Mouse (Mus musculus): Measurements from ENCODE around the gene Pnkd. TPM values are rescaled to one million over a fixed set of nuclear protein-coding genes. Genes with fewer than 3 reads are reported as not detected.

Gene Pnkd
- polyA plus RNA-seq, 1 experiment from 2014 or later = 104 TPM

DNA sequence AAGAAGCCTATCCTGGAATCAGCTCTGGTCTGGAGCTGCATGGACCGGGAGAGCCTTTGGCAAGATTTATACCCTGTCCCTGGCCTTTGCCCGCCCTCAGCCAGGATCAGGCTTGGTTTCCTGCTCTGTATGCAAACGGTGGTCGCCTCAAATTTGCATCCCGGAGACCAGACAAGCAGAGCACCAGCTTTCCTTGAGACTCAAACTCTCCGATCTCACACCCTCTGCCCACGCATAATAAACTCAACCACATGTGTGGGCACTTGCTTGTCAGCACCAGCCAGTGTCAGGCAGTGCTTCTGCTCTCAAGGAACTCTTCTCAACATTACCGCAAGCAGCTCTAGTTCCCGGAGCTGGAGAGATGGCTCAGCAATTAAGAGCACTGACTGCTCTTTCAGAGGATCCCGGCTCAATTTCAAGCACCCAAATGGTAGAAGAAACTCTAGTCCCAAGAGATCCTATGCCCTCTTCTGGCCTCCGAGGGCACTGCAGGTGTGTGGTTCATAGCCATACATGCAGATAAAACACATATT is 113.3 kb downstream of the Pnkd start:
- ATAC-seq (ENCODE audit: insufficient read depth, low FRiP score, low TSS enrichment) = peak; percentile 57
- no peaks in the 10 kb centered on the region for H3K9me3 ChIP-seq (ENCODE audit: control insufficient read depth, low read length)
- DNase-seq (ENCODE audit: low spot score) = peak; percentile 73
- peak overlapping the region; percentile 42 for H3K4me3 ChIP-seq (ENCODE audit: low read depth, low read length)
- H3K4me2 ChIP-seq (ENCODE audit: low read depth) = peak overlapping the region; percentile 70
- no peaks in the 10 kb centered on the region for H3K27me3 ChIP-seq (ENCODE audit: control insufficient read depth, insufficient read depth, low read length)
- peak overlapping the region; percentile 64 for H3K27ac ChIP-seq (ENCODE audit: low read depth, low read length)
- WGBS = 3% methylated on average over 11 of the region's 11 CpGs
- peak overlapping the region; percentile 50 for H3K9ac ChIP-seq (ENCODE audit: low read length)
- peaks cover 7% of the 10 kb centered on the region; the same call in 1 of the 2 replicates for H3K36me3 ChIP-seq (ENCODE audit: control insufficient read depth, insufficient read depth, low read length)
- peaks cover under 1% of the 10 kb centered on the region for H3K4me1 ChIP-seq (ENCODE audit: control insufficient read depth, insufficient read depth, low read length)

DNA sequence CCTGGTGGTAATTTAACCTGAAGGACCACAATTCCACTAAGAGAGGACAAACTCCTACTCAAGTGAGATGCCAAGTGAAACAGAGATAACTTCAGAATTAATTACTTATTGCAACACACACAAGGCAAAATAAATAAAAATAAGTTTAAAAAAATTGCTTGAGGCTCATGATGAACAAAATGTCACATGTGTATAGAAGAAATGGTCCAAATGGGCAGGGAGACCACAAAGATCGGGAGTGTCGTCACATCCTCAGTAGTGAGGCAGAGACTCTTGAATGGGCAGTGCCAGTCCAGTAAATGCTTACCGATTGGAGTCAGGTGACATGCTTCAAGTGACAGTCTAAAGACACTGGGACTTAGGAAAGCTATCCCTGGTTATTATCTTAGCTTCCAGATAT is 115.8 kb downstream of the Pnkd start:
- Histone ChIP-seq H3K27me3 (ENCODE audit: control insufficient read depth, insufficient read depth, low read length) (no peaks in the 10 kb centered on the region), H3K4me2 (ENCODE audit: low read depth) (no peak overlapping the region), H3K36me3 (ENCODE audit: control insufficient read depth, insufficient read depth, low read length) (no peaks in the 10 kb centered on the region), H3K4me3 (ENCODE audit: low read depth, low read length) (no peak overlapping the region), H3K4me1 (ENCODE audit: control insufficient read depth, insufficient read depth, low read length) (no peaks in the 10 kb centered on the region), H3K9me3 (ENCODE audit: control insufficient read depth, low read length) (no peaks in the 10 kb centered on the region), H3K9ac (ENCODE audit: low read length) (no peak overlapping the region), H3K27ac (ENCODE audit: low read depth, low read length) (no peak overlapping the region)
- 91% methylated on average over 3 of the region's 3 CpGs for WGBS
- no peak for DNase-seq (ENCODE audit: low spot score)
- no peak for ATAC-seq (ENCODE audit: insufficient read depth, low FRiP score, low TSS enrichment)

DNA sequence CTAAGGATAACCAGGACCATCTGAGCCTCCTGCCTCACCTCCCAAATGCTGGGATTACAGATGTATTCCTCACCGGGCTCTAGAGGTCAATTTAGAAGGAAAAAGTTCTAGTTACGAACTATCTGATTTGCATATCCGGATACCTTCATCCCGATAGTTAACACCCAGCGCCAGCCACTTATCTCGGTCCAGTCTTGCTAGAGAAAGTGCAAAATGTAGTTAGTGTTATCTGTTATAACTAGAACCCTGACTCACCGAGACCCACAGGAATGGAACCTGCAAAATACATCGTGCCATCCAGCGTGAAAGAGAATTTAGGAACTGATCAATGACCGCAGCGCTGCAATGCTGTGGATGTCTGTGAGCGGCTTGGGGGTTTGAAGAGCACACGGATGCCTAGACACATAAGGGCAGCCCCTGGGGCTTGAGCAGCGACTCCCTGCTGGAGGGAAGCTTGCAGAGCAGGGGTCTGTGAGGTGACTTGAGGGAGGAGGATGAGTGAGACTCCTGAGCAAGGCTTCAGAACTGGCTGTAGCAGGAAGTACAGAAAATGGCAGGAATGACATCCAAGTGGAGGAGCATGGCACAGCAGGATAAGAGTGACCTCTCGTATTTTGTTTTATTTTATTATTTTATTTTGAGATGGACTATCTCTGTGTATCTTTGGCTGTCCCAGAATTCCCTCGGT is 116.4 kb downstream of the Pnkd start:
- DNase-seq (ENCODE audit: low spot score) = no peak
- Histone ChIP-seq H3K4me2 (ENCODE audit: low read depth) (no peak overlapping the region), H3K9me3 (ENCODE audit: control insufficient read depth, low read length) (no peaks in the 10 kb centered on the region), H3K27ac (ENCODE audit: low read depth, low read length) (no peak overlapping the region), H3K27me3 (ENCODE audit: control insufficient read depth, insufficient read depth, low read length) (no peaks in the 10 kb centered on the region), H3K36me3 (ENCODE audit: control insufficient read depth, insufficient read depth, low read length) (no peaks in the 10 kb centered on the region), H3K9ac (ENCODE audit: low read length) (no peak overlapping the region), H3K4me3 (ENCODE audit: low read depth, low read length) (no peak overlapping the region), H3K4me1 (ENCODE audit: control insufficient read depth, insufficient read depth, low read length) (no peaks in the 10 kb centered on the region)
- WGBS = 57% methylated on average over 16 of the region's 16 CpGs
- no peak for ATAC-seq (ENCODE audit: insufficient read depth, low FRiP score, low TSS enrichment)

MicroRNA genes within 50 kb of the gene (microRNA counts, 519-probe panel; counts per million panel counts)
- 3,862 counts per million, percentile 73 among the panel's probes with 10 or more counts for microRNA mmu-miR-26b

Small RNA genes within 50 kb of the gene (microRNA-seq; reads per million reads assigned to microRNA genes)
- 11,682 reads per million, percentile 97 among the genes with 10 or more reads in this experiment for gene Mir26b

Other genes with a start within 250 kb of the Pnkd start
- gene Tns1, start 160.5 kb upstream of the Pnkd start, polyA plus RNA-seq (2014; fragmentation: Nextera tagmentation; extraction: Ambion mirVana) = 17.9 and 19.9 TPM in 2 replicates
- gene Rufy4, start 159.4 kb upstream of the Pnkd start, polyA plus RNA-seq (2014; fragmentation: Nextera tagmentation; extraction: Ambion mirVana) = 0.38 and 0.78 TPM in 2 replicates
- 0.24 TPM in 1 of 2 replicates, not detected in the other for gene Cxcr2, start 130.9 kb upstream of the Pnkd start, polyA plus RNA-seq (2014; fragmentation: Nextera tagmentation; extraction: Ambion mirVana)
- not detected in 2 replicates for gene Cxcr1, start 90.3 kb upstream of the Pnkd start, polyA plus RNA-seq (2014; fragmentation: Nextera tagmentation; extraction: Ambion mirVana)
- 308 and 318 TPM in 2 replicates for gene Arpc2, start 48.8 kb upstream of the Pnkd start, polyA plus RNA-seq (2014; fragmentation: Nextera tagmentation; extraction: Ambion mirVana)
- 0.21 and 0.38 TPM in 2 replicates for gene Gpbar1, start 6.4 kb upstream of the Pnkd start, polyA plus RNA-seq (2014; fragmentation: Nextera tagmentation; extraction: Ambion mirVana)
- 195 and 215 TPM in 2 replicates for gene Aamp, start 192 bp upstream of the Pnkd start, polyA plus RNA-seq (2014; fragmentation: Nextera tagmentation; extraction: Ambion mirVana)
- gene Tmbim1, start 20.7 kb downstream of the Pnkd start, polyA plus RNA-seq (2014; fragmentation: Nextera tagmentation; extraction: Ambion mirVana) = 8.3 and 8.5 TPM in 2 replicates
- gene Catip, start 77.2 kb downstream of the Pnkd start, polyA plus RNA-seq (2014; fragmentation: Nextera tagmentation; extraction: Ambion mirVana) = 0.20 and 0.26 TPM in 2 replicates
- 1.9 and 2.3 TPM in 2 replicates for gene Slc11a1, start 90.3 kb downstream of the Pnkd start, polyA plus RNA-seq (2014; fragmentation: Nextera tagmentation; extraction: Ambion mirVana)
- 41.5 and 43.5 TPM in 2 replicates for gene Ctdsp1, start 106.6 kb downstream of the Pnkd start, polyA plus RNA-seq (2014; fragmentation: Nextera tagmentation; extraction: Ambion mirVana)
- 0.09 and 0.15 TPM in 2 replicates for gene Vil1, start 124.4 kb downstream of the Pnkd start, polyA plus RNA-seq (2014; fragmentation: Nextera tagmentation; extraction: Ambion mirVana)
- 90.2 and 90.5 TPM in 2 replicates for gene Cnot9, start 221.1 kb downstream of the Pnkd start, polyA plus RNA-seq (2014; fragmentation: Nextera tagmentation; extraction: Ambion mirVana)

All from neural tube, embryonic 11.5 days (tissue).